Mouse (Mus musculus) bone marrow, adult 2 months (tissue): ENCODE results near the gene 1110051M20Rik.

Experiments
- CTCF ChIP-seq: fragments of 200-500 bp; IDR thresholded peaks from 2 replicates; pipeline ENCODE4 v1.5.1; 2011; ENCODE audit warnings: low read length, control low read depth; ENCODE audit not compliant: control insufficient read depth, insufficient read depth
- POLR2A ChIP-seq: fragments of 200-500 bp; IDR thresholded peaks from 2 replicates; pipeline ENCODE4 v1.6.1; 2011; ENCODE audit warnings: low read depth, mild to moderate bottlenecking, control low read depth, low read length, borderline replicate concordance; ENCODE audit not compliant: control insufficient read depth

DNA sequence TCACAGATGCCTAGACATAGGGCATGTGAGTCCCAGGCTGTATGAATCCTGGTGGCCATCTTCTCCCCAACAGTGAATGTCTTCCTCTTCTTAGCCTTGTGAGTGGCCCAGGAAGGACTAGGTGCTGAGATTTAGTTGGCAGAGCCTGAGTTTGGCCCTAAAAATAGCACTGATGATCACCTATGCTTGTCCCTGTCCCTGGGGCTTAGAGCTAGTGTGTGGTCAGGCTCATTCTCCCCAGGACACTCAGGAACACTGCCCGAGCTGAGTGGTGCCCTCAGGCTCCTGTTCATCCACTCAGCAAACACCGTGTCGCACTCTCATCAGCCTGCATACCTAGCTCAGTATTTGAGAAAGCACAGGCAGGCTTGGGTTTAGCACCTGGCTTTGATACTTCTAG lies 16.8 kb upstream of the 1110051M20Rik start:
- no peak for TF ChIP-seq CTCF
- no peak for TF ChIP-seq POLR2A
